Mouse (Mus musculus) neutrophil, adult 65 days (primary cell): ENCODE measurements around the gene Defa30. TPM values are rescaled to one million over a fixed set of nuclear protein-coding genes. Genes with fewer than 3 reads are reported as not detected.

ENCODE experiments used
- total RNA-seq: library from RNA; stranded (reverse); gene quantifications from 2 replicates; pipeline ENCODE4 v1.2.4, GENCODE M21; 2023

Defa30 gene
- not detected in 2 replicates for total RNA-seq

GRCm38 (mm10) chr8:21134342-21134741 lies at the start of gene Defa30:
Gene Defa30, plus strand, starts transcription at chr8:21134642.

GRCm38 (mm10) chr8:21095950-21096349 lies 38.5 kb upstream of the Defa30 start, which contains the start of gene Gm14851:
Gene Gm14851, minus strand, starts transcription at chr8:21096050.

GRCm38 (mm10) chr8:21161977-21162376 lies 27.5 kb downstream of the Defa30 start, which contains the start of gene Defa22:
Gene Defa22, plus strand, starts transcription at chr8:21162277.

Other genes with a start within 250 kb of the Defa30 start
- gene Defb33, start 242.0 kb upstream of the Defa30 start, total RNA-seq: not detected in 2 replicates
- not detected in 2 replicates for gene Gm15056, start 232.0 kb upstream of the Defa30 start, total RNA-seq
- gene Gm6040, start 212.6 kb upstream of the Defa30 start, total RNA-seq: not detected in 2 replicates
- gene AY761185, start 189.9 kb upstream of the Defa30 start, total RNA-seq: not detected in 2 replicates
- gene Defa21, start 109.1 kb upstream of the Defa30 start, total RNA-seq: not detected in 2 replicates
- not detected in 2 replicates for gene Defa23, start 79.6 kb upstream of the Defa30 start, total RNA-seq
- not detected in 2 replicates for gene Defa35, start 69.6 kb upstream of the Defa30 start, total RNA-seq
- not detected in 2 replicates for gene Defa25, start 50.2 kb upstream of the Defa30 start, total RNA-seq
- not detected in 2 replicates for gene Gm14851, start 38.6 kb upstream of the Defa30 start, total RNA-seq
- not detected in 2 replicates for gene Defa22, start 27.6 kb downstream of the Defa30 start, total RNA-seq
- gene Defa31, start 57.0 kb downstream of the Defa30 start, total RNA-seq: not detected in 2 replicates
- gene Gm15293, start 66.9 kb downstream of the Defa30 start, total RNA-seq: not detected in 2 replicates
- not detected in 2 replicates for gene Gm15292, start 115.1 kb downstream of the Defa30 start, total RNA-seq
- gene Defa27, start 180.9 kb downstream of the Defa30 start, total RNA-seq: not detected in 2 replicates
- gene Defa29, start 192.4 kb downstream of the Defa30 start, total RNA-seq: not detected in 2 replicates
- not detected in 2 replicates for gene Defa2, start 243.9 kb downstream of the Defa30 start, total RNA-seq